Mouse (Mus musculus) adipose tissue, adult 10 weeks (tissue): ENCODE data around the gene Cyren. TPM values are rescaled to one million over a fixed set of nuclear protein-coding genes. Genes with fewer than 3 reads are reported as not detected.

Experiments used
- polyA plus RNA-seq: library from polyadenylated mRNA; stranded (reverse); fragments of 350-450 nt; fragmentation: Illumina TruSeq; extraction: RNeasy Lipid Tissue Mini Kit (QIAGEN cat#74804); gene quantifications from one replicate; pipeline ENCODE4 v1.2.3, GENCODE M21; 2014; ENCODE audit warnings: low read depth, low replicate concordance

Cyren gene
- 7.3 TPM for polyA plus RNA-seq

DNA sequence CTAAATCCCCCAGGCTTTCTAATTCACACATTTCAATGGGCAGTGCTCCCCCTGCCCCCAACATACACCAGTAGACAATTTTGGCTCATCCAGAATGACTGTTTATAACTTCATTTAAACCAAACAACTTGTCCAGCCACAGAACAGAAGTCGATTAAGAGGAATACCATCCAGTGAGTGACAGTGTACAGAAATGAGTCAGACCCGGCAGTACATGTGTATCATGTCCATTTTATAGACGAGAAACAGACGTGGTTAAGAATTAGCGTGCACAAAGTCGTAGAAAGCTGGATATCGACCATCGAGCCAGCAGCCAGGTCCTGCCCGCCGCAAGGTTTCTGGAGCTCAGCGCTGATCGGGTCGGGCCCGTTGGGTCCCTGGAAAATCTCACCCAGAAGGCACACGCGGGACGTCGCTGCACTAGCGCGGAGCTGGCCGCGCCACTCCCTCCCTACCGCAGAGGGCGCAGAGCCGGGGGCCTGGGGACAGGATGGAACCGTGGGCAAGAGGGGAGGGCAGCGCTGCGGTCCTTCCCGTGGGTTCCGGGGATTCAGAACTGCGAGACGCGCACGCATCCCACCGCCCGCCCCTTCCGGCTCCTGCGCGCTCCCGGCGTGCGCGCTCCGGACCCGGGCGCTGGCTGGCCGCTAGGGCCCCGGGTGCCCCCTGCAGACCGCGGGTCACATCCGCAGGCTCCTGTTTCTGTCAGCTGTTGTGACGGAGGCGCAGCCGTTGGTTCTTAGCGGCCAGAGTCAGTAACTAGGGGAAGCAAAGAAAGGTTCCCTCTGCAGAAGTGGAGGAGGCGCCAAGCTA, at the start of gene Cyren:
Gene Cyren (minus strand): TSS at position 552 of the 813 bp plus-strand sequence.

DNA sequence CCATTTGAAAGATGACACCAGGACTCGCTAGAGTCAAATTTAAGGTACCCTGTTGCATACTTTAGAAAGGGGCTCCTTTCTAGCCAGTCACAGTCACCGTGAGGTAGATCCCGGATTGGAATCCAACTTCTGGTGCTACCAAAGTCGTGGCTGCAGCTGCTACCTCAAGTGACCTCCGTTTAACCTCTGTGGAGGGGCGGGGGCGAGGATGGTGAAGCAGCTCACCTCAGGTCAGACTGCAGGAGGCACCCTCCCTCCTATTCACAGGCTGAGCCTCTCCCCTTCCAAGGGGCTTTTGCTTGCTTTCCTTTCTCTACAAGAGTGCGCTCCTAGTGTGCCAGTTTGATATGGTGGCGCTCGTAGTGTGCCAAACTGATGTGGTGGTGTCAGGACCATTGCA, 42.1 kb upstream of the Cyren start, which contains the start of gene Stra8:
Gene Stra8 (plus strand): TSS at position 208 of the 400 bp plus-strand sequence.

DNA sequence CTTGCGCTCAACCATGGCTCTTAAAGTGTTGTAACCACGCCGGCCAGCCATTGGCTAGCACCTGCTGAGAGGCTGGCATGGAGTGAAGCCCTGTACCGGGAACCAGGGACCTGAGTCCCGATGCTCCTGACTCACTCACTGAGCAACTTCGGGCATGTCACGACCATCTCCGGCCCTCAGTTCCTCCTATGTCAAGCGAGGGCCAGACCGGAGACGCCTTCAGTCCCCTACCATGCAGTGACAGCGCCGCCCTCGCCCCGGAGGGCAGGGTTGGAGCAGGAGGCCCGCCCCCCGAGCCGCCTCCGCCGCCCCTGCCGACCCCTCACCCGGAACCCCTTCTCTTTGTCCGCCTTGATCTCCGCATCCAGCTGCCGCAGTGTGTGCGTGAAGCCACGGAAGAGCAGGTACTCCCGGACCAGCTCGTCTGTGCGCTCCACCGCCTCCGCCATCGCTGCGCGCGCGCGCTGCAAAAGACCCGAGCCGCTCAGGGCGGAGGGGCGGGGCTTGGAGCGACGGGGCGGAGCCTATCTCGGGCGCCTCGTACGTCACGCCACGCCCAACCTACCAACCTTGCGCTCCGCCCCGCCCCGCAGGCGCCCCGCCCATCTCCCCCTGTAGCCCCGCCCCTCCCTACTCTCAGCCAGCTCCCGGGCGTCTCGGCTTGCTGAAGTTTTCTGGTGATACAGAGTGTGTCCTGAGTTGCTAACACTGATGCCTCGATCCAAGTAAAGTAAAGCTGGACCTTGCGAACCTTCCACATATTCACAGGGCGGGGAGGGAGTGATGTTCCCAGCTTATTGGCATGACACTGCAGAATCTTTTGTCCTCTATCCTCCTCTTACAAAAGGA, 32.7 kb upstream of the Cyren start, which contains the start of gene Wdr91:
Gene Wdr91 (minus strand): TSS at position 506 of the 849 bp plus-strand sequence.

DNA sequence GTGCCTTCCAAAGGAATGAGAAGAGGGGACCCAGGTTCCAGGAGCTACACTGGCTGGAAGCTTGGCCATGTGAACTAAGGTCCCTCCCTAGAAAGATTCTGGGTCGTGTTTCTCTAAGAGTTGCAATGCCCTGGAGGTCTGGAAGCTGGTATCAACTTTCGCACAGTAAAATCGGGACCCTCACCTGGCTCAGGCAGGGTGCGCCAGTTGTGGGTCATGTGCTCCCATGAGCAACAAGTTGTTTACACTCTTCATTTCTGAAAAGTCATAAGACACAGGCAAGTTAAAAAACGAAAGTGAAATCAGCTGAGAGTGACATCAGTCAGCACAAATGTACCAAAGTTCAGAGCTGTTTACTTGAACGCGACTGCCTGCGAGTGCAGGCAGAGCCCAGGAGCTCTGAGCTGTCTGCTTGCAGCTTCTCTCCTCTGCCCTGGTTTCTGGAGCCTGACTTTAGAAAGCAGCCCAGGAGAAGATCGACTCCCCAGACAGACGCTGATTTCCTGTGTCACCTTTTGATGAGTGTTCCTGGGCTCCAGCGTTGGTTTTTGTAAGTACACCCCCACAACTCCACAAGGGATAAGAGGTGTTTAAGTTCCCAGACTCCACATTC, 15.0 kb downstream of the Cyren start, which contains the start of gene Tmem140:
Gene Tmem140 (plus strand): TSS at position 356 of the 613 bp plus-strand sequence.

Other genes with a start within 250 kb of the Cyren start
- 18.0 TPM for gene Agbl3, start 97.6 kb downstream of the Cyren start, polyA plus RNA-seq
- gene Tmem140, start 14.9 kb downstream of the Cyren start, polyA plus RNA-seq: 27.3 TPM
- gene Wdr91, start 32.8 kb upstream of the Cyren start, polyA plus RNA-seq: 11.7 TPM
- not detected for gene Stra8, start 42.1 kb upstream of the Cyren start, polyA plus RNA-seq
- 6.6 TPM for gene Slc23a4, start 110.3 kb upstream of the Cyren start, polyA plus RNA-seq